Mouse (Mus musculus): Measurements from ENCODE around the gene Apool. TPM values are rescaled to one million over a fixed set of nuclear protein-coding genes. Genes with fewer than 3 reads are reported as not detected.
A peak's percentile ranks its signal among the peaks of the same experiment; 100 is the strongest.

The Apool gene
- polyA plus RNA-seq (2015; fragmentation: Nextera tagmentation; extraction: Ambion mirVana), result 38.5 and 41.9 TPM in 2 replicates

GRCm38 (mm10) chrX:112310804-112311530 is at the start of gene Apool:
Gene Apool (plus strand): TSS chrX:112311334.
- Histone ChIP-seq H3K4me1 (ENCODE audit: insufficient read depth, low read depth, low read length) (no peaks in the 10 kb centered on the region), H3K4me3 (ENCODE audit: low read depth, low read length) (peak within 1 kb of the TSS; percentile 55), H3K27me3 (replicated peaks; ENCODE audit: insufficient read depth, low read length) (no peaks in the 10 kb centered on the region), H3K27ac (ENCODE audit: low read length) (peak within 1 kb of the TSS; percentile 81), H3K36me3 (ENCODE audit: insufficient read depth, low read length) (no peaks in the 10 kb centered on the region), H3K9me3 (ENCODE audit: low read length) (no peaks in the 10 kb centered on the region), H3K9ac (replicated peaks; ENCODE audit: low read depth) (peak within 1 kb of the TSS; percentile 63), H3K4me2 (replicated peaks; ENCODE audit: low read depth, low read length) (peak within 1 kb of the TSS; percentile 49)
- TF ChIP-seq EP300 (IDR thresholded peaks at IDR 0.05) (no peak), CTCF (IDR thresholded peaks at IDR 0.05) (no peak)
- DNase-seq (ENCODE audit: low spot score) (peak; percentile 89), ATAC-seq (peak; percentile 98)
- 21% methylated on average over 17 of the region's 18 CpGs for WGBS

GRCm38 (mm10) chrX:112273550-112273949 is 37.6 kb upstream of the Apool start:
- Histone ChIP-seq H3K27me3 (replicated peaks; ENCODE audit: insufficient read depth, low read length) (no peaks in the 10 kb centered on the region), H3K27ac (ENCODE audit: low read length) (no peak overlapping the region), H3K4me1 (ENCODE audit: insufficient read depth, low read depth, low read length) (no peaks in the 10 kb centered on the region), H3K36me3 (ENCODE audit: insufficient read depth, low read length) (no peaks in the 10 kb centered on the region), H3K4me2 (replicated peaks; ENCODE audit: low read depth, low read length) (no peak overlapping the region), H3K9ac (replicated peaks; ENCODE audit: low read depth) (no peak overlapping the region), H3K9me3 (ENCODE audit: low read length) (no peaks in the 10 kb centered on the region), H3K4me3 (ENCODE audit: low read depth, low read length) (no peak overlapping the region)
- TF ChIP-seq EP300 (IDR thresholded peaks at IDR 0.05), result no peak
- TF ChIP-seq CTCF (IDR thresholded peaks at IDR 0.05), result no peak
- ATAC-seq (no peak), DNase-seq (ENCODE audit: low spot score) (no peak)
- WGBS, result 70% methylated on average over 1 of the region's 1 CpGs

- peak; percentile 65 for ATAC-seq
Observed at GRCm38 (mm10) chrX:112311531-112311887, 375 bp downstream of the Apool start.

GRCm38 (mm10) chrX:112312094-112312493 is 960 bp downstream of the Apool start:
- peak; percentile 54 for DNase-seq (ENCODE audit: low spot score)
- Histone ChIP-seq H3K4me2 (replicated peaks; ENCODE audit: low read depth, low read length) (peak overlapping the region; percentile 49), H3K4me3 (ENCODE audit: low read depth, low read length) (peak overlapping the region; percentile 55), H3K9me3 (ENCODE audit: low read length) (no peaks in the 10 kb centered on the region), H3K27me3 (replicated peaks; ENCODE audit: insufficient read depth, low read length) (no peaks in the 10 kb centered on the region), H3K27ac (ENCODE audit: low read length) (no peak overlapping the region), H3K36me3 (ENCODE audit: insufficient read depth, low read length) (no peaks in the 10 kb centered on the region), H3K4me1 (ENCODE audit: insufficient read depth, low read depth, low read length) (no peaks in the 10 kb centered on the region), H3K9ac (replicated peaks; ENCODE audit: low read depth) (peak overlapping the region; percentile 63; the same call in 1 of the 2 replicates)
- no peak for TF ChIP-seq CTCF (IDR thresholded peaks at IDR 0.05)
- TF ChIP-seq EP300 (IDR thresholded peaks at IDR 0.05), result no peak
- WGBS, result 33% methylated on average over 1 of the region's 1 CpGs
- peak; percentile 43; the same call in 1 of the 2 replicates for ATAC-seq

More at GRCm38 (mm10) chrX:112311531-112311887, 375 bp downstream of the Apool start:
- TF ChIP-seq CTCF (IDR thresholded peaks at IDR 0.05) (no peak), EP300 (IDR thresholded peaks at IDR 0.05) (no peak)
- no peak for DNase-seq (ENCODE audit: low spot score)
- Histone ChIP-seq H3K9ac (replicated peaks; ENCODE audit: low read depth) (peak overlapping the region; percentile 63), H3K4me1 (ENCODE audit: insufficient read depth, low read depth, low read length) (no peaks in the 10 kb centered on the region), H3K36me3 (ENCODE audit: insufficient read depth, low read length) (no peaks in the 10 kb centered on the region), H3K4me3 (ENCODE audit: low read depth, low read length) (peak overlapping the region; percentile 55), H3K27me3 (replicated peaks; ENCODE audit: insufficient read depth, low read length) (no peaks in the 10 kb centered on the region), H3K27ac (ENCODE audit: low read length) (peak overlapping the region; percentile 81), H3K9me3 (ENCODE audit: low read length) (no peaks in the 10 kb centered on the region), H3K4me2 (replicated peaks; ENCODE audit: low read depth, low read length) (peak overlapping the region; percentile 49)
- 3% methylated on average over 12 of the region's 12 CpGs for WGBS

GRCm38 (mm10) chrX:112320273-112320672 is 9.1 kb downstream of the Apool start:
- ATAC-seq, result no peak

GRCm38 (mm10) chrX:112339486-112339885 is 28.4 kb downstream of the Apool start:
- no peak for ATAC-seq
- WGBS, result 68% methylated on average over 3 of the region's 3 CpGs
- TF ChIP-seq CTCF (IDR thresholded peaks at IDR 0.05) (no peak), EP300 (IDR thresholded peaks at IDR 0.05) (no peak)
- no peaks in the 10 kb centered on the region for H3K27me3 ChIP-seq (replicated peaks; ENCODE audit: insufficient read depth, low read length)
- no peak for DNase-seq (ENCODE audit: low spot score)
- H3K4me3 ChIP-seq (ENCODE audit: low read depth, low read length), result no peak overlapping the region
- H3K4me1 ChIP-seq (ENCODE audit: insufficient read depth, low read depth, low read length), result no peaks in the 10 kb centered on the region
- H3K9me3 ChIP-seq (ENCODE audit: low read length), result no peaks in the 10 kb centered on the region
- H3K4me2 ChIP-seq (replicated peaks; ENCODE audit: low read depth, low read length), result no peak overlapping the region
- H3K27ac ChIP-seq (ENCODE audit: low read length), result no peak overlapping the region
- H3K9ac ChIP-seq (replicated peaks; ENCODE audit: low read depth), result no peak overlapping the region
- no peaks in the 10 kb centered on the region for H3K36me3 ChIP-seq (ENCODE audit: insufficient read depth, low read length)

More at GRCm38 (mm10) chrX:112320273-112320672, 9.1 kb downstream of the Apool start:
- DNase-seq (ENCODE audit: low spot score), result no peak
- Histone ChIP-seq H3K4me2 (replicated peaks; ENCODE audit: low read depth, low read length) (no peak overlapping the region), H3K27ac (ENCODE audit: low read length) (no peak overlapping the region), H3K4me1 (ENCODE audit: insufficient read depth, low read depth, low read length) (no peaks in the 10 kb centered on the region), H3K4me3 (ENCODE audit: low read depth, low read length) (no peak overlapping the region), H3K36me3 (ENCODE audit: insufficient read depth, low read length) (no peaks in the 10 kb centered on the region), H3K9ac (replicated peaks; ENCODE audit: low read depth) (no peak overlapping the region), H3K9me3 (ENCODE audit: low read length) (no peaks in the 10 kb centered on the region), H3K27me3 (replicated peaks; ENCODE audit: insufficient read depth, low read length) (no peaks in the 10 kb centered on the region)
- TF ChIP-seq EP300 (IDR thresholded peaks at IDR 0.05), result no peak

Measured in lung, postnatal 0 days (tissue).